Mouse (Mus musculus): ENCODE results near the gene Disp2. TPM values are rescaled to one million over a fixed set of nuclear protein-coding genes. Genes with fewer than 3 reads are reported as not detected.

Disp2 gene
- total RNA-seq, 1 experiment, result 0.31 TPM

DNA sequence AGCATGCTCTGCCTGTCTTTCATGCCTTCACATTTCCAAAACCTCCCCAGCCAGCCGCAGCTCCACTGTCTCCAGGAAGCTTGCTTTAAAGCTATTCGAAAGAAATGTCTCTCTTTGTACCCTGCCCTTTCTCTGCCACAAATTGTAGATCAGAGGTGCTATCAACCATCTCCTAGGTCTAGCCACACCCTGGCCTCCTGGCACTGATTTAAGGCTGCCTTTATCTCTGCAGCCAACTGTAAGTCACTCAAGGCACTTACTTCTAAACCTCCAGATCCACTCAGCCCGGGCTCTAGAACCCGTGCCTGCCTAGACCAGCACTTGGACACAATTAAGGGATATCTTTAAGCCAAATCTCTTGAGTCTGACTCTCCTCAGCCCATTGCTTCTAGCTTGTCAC, 1.1 kb upstream of the Disp2 start:
- Histone ChIP-seq H3K4me1 (ENCODE audit: control insufficient read depth in 2 of 2, insufficient read depth in 2 of 2, low read length in 2 of 2, poor library complexity in 1 of 2) (no peaks in the 10 kb centered on the region), H3K9me3 (ENCODE audit: control insufficient read depth, insufficient read depth, low read depth, low read length) (no peaks in the 10 kb centered on the region), H3K36me3 (ENCODE audit: control insufficient read depth, insufficient read depth, low read length, poor library complexity, severe bottlenecking) (no peaks in the 10 kb centered on the region), H3K27ac (ENCODE audit: insufficient read depth, low read depth, low read length, poor library complexity, severe bottlenecking) (no peak overlapping the region), H3K9ac (ENCODE audit: insufficient read depth, low read depth, low read length, poor library complexity, severe bottlenecking) (no peak overlapping the region), H3K4me3 (ENCODE audit: insufficient read depth in 1 of 2, low read depth in 1 of 2, low read length in 2 of 2, poor library complexity in 1 of 2, severe bottlenecking in 1 of 2) (no peak overlapping the region)
- TF ChIP-seq MAFK (IDR thresholded peaks at IDR 0.05; ENCODE audit: insufficient read depth, low read depth, low read length) (no peak), CHD2 (IDR thresholded peaks at IDR 0.05; ENCODE audit: low read depth, low read length) (no peak), ZNF384 (IDR thresholded peaks at IDR 0.05; ENCODE audit: low read depth, low read length) (no peak)
- in situ Hi-C loops (cut with MboI; ENCODE audit: low sequenced_read_pairs in 2 of 2, unreplicated experiment in 2 of 2), result no loop called here
- DNase-seq (ENCODE audit: low read depth, low spot score), result no peak

GRCm38 (mm10) chr2:118779065-118779464, 454 bp upstream of the Disp2 start:
- TF ChIP-seq ZNF384 (IDR thresholded peaks at IDR 0.05; ENCODE audit: low read depth, low read length) (no peak), MAFK (IDR thresholded peaks at IDR 0.05; ENCODE audit: insufficient read depth, low read depth, low read length) (no peak), HCFC1 (IDR thresholded peaks at IDR 0.05; ENCODE audit: borderline replicate concordance, insufficient read depth, low read length) (no peak), CHD2 (IDR thresholded peaks at IDR 0.05; ENCODE audit: low read depth, low read length) (no peak), ZC3H11A (IDR thresholded peaks at IDR 0.05; ENCODE audit: borderline replicate concordance, low read depth, low read length) (no peak)
- Histone ChIP-seq H3K9me3 (ENCODE audit: control insufficient read depth, insufficient read depth, low read depth, low read length) (no peaks in the 10 kb centered on the region), H3K27ac (ENCODE audit: insufficient read depth, low read depth, low read length, poor library complexity, severe bottlenecking) (no peak overlapping the region), H3K9ac (ENCODE audit: insufficient read depth, low read depth, low read length, poor library complexity, severe bottlenecking) (no peak overlapping the region; the same call in 1 of the 2 replicates), H3K4me3 (ENCODE audit: insufficient read depth in 1 of 2, low read depth in 1 of 2, low read length in 2 of 2, poor library complexity in 1 of 2, severe bottlenecking in 1 of 2) (peak overlapping the region in 1 of 2 experiments; percentile 21; a peak in 2 of 4 replicates), H3K36me3 (ENCODE audit: control insufficient read depth, insufficient read depth, low read length, poor library complexity, severe bottlenecking) (no peaks in the 10 kb centered on the region), H3K4me1 (ENCODE audit: control insufficient read depth in 2 of 2, insufficient read depth in 2 of 2, low read length in 2 of 2, poor library complexity in 1 of 2) (no peaks in the 10 kb centered on the region)
- in situ Hi-C loops (cut with MboI; ENCODE audit: low sequenced_read_pairs in 2 of 2, unreplicated experiment in 2 of 2), result no loop called here
- DNase-seq (ENCODE audit: low read depth, low spot score), result no peak

- Histone ChIP-seq H3K27ac (ENCODE audit: insufficient read depth, low read depth, low read length, poor library complexity, severe bottlenecking) (no peak overlapping the region), H3K9ac (ENCODE audit: insufficient read depth, low read depth, low read length, poor library complexity, severe bottlenecking) (no peak overlapping the region), H3K4me1 (ENCODE audit: control insufficient read depth in 2 of 2, insufficient read depth in 2 of 2, low read length in 2 of 2, poor library complexity in 1 of 2) (no peaks in the 10 kb centered on the region), H3K9me3 (ENCODE audit: control insufficient read depth, insufficient read depth, low read depth, low read length) (no peaks in the 10 kb centered on the region), H3K4me3 (ENCODE audit: insufficient read depth in 1 of 2, low read depth in 1 of 2, low read length in 2 of 2, poor library complexity in 1 of 2, severe bottlenecking in 1 of 2) (no peak overlapping the region), H3K36me3 (ENCODE audit: control insufficient read depth, insufficient read depth, low read length, poor library complexity, severe bottlenecking) (no peaks in the 10 kb centered on the region)
- TF ChIP-seq HCFC1 (IDR thresholded peaks at IDR 0.05; ENCODE audit: borderline replicate concordance, insufficient read depth, low read length) (no peak), MAFK (IDR thresholded peaks at IDR 0.05; ENCODE audit: insufficient read depth, low read depth, low read length) (no peak), CHD2 (IDR thresholded peaks at IDR 0.05; ENCODE audit: low read depth, low read length) (no peak), ZC3H11A (IDR thresholded peaks at IDR 0.05; ENCODE audit: borderline replicate concordance, low read depth, low read length) (no peak), ZNF384 (IDR thresholded peaks at IDR 0.05; ENCODE audit: low read depth, low read length) (no peak)
- in situ Hi-C loops (cut with MboI; ENCODE audit: low sequenced_read_pairs in 2 of 2, unreplicated experiment in 2 of 2), result no loop called here
- DNase-seq (ENCODE audit: low read depth, low spot score), result no peak
These were observed 1.6 kb downstream of the Disp2 start for GRCm38 (mm10) chr2:118781115-118781514.

GRCm38 (mm10) chr2:118782303-118782702, 2.8 kb downstream of the Disp2 start:
- Histone ChIP-seq H3K9ac (ENCODE audit: insufficient read depth, low read depth, low read length, poor library complexity, severe bottlenecking) (no peak overlapping the region), H3K4me1 (ENCODE audit: control insufficient read depth in 2 of 2, insufficient read depth in 2 of 2, low read length in 2 of 2, poor library complexity in 1 of 2) (no peaks in the 10 kb centered on the region), H3K9me3 (ENCODE audit: control insufficient read depth, insufficient read depth, low read depth, low read length) (no peaks in the 10 kb centered on the region), H3K27ac (ENCODE audit: insufficient read depth, low read depth, low read length, poor library complexity, severe bottlenecking) (no peak overlapping the region), H3K4me3 (ENCODE audit: insufficient read depth in 1 of 2, low read depth in 1 of 2, low read length in 2 of 2, poor library complexity in 1 of 2, severe bottlenecking in 1 of 2) (no peak overlapping the region), H3K36me3 (ENCODE audit: control insufficient read depth, insufficient read depth, low read length, poor library complexity, severe bottlenecking) (no peaks in the 10 kb centered on the region)
- no peak for TF ChIP-seq ZC3H11A (IDR thresholded peaks at IDR 0.05; ENCODE audit: borderline replicate concordance, low read depth, low read length)
- TF ChIP-seq ZNF384 (IDR thresholded peaks at IDR 0.05; ENCODE audit: low read depth, low read length), result no peak
- TF ChIP-seq MAFK (IDR thresholded peaks at IDR 0.05; ENCODE audit: insufficient read depth, low read depth, low read length), result no peak
- TF ChIP-seq CHD2 (IDR thresholded peaks at IDR 0.05; ENCODE audit: low read depth, low read length), result no peak
- no peak for TF ChIP-seq HCFC1 (IDR thresholded peaks at IDR 0.05; ENCODE audit: borderline replicate concordance, insufficient read depth, low read length)
- in situ Hi-C loops (cut with MboI; ENCODE audit: low sequenced_read_pairs in 2 of 2, unreplicated experiment in 2 of 2), result no loop called here
- no peak for DNase-seq (ENCODE audit: low read depth, low spot score)

GRCm38 (mm10) chr2:118783093-118783492, 3.6 kb downstream of the Disp2 start:
- DNase-seq (ENCODE audit: low read depth, low spot score), result no peak
- H3K9me3 ChIP-seq (ENCODE audit: control insufficient read depth, insufficient read depth, low read depth, low read length), result no peaks in the 10 kb centered on the region
- no peak overlapping the region for H3K4me3 ChIP-seq (ENCODE audit: insufficient read depth in 1 of 2, low read depth in 1 of 2, low read length in 2 of 2, poor library complexity in 1 of 2, severe bottlenecking in 1 of 2)
- H3K9ac ChIP-seq (ENCODE audit: insufficient read depth, low read depth, low read length, poor library complexity, severe bottlenecking), result no peak overlapping the region
- H3K36me3 ChIP-seq (ENCODE audit: control insufficient read depth, insufficient read depth, low read length, poor library complexity, severe bottlenecking), result no peaks in the 10 kb centered on the region
- H3K4me1 ChIP-seq (ENCODE audit: control insufficient read depth in 2 of 2, insufficient read depth in 2 of 2, low read length in 2 of 2, poor library complexity in 1 of 2), result no peaks in the 10 kb centered on the region
- TF ChIP-seq HCFC1 (IDR thresholded peaks at IDR 0.05; ENCODE audit: borderline replicate concordance, insufficient read depth, low read length) (no peak), ZNF384 (IDR thresholded peaks at IDR 0.05; ENCODE audit: low read depth, low read length) (no peak), MAFK (IDR thresholded peaks at IDR 0.05; ENCODE audit: insufficient read depth, low read depth, low read length) (no peak), ZC3H11A (IDR thresholded peaks at IDR 0.05; ENCODE audit: borderline replicate concordance, low read depth, low read length) (no peak), CHD2 (IDR thresholded peaks at IDR 0.05; ENCODE audit: low read depth, low read length) (no peak)
- H3K27ac ChIP-seq (ENCODE audit: insufficient read depth, low read depth, low read length, poor library complexity, severe bottlenecking), result no peak overlapping the region
- in situ Hi-C loops (cut with MboI; ENCODE audit: low sequenced_read_pairs in 2 of 2, unreplicated experiment in 2 of 2), result no loop called here

Measured in ES-E14 (cell line).